Mouse (Mus musculus): Measurements from ENCODE around the gene Nav2.
A peak's percentile ranks its signal among the peaks of the same experiment; 100 is the strongest.

Nav2 gene

DNA sequence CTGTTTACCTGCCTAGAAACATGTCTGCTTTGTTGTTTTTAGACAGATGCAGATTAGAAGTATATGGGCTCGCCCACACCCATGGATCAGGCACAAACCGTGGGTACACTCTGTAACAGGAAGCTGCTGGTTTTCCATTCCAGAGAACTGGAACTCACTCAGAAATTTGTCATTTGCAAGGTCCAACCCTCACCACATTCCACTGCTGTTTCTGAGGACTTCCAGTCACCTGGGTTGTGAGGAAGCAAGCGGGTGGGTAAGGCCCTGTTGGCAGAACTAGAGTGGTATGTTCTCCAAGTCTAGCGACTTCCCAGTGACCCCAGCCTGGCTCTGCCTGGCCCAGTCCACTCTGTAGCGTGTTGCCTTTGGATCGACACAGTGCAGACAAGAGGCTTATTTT is 349.6 kb downstream of the Nav2 start:
- no peak for DNase-seq

DNA sequence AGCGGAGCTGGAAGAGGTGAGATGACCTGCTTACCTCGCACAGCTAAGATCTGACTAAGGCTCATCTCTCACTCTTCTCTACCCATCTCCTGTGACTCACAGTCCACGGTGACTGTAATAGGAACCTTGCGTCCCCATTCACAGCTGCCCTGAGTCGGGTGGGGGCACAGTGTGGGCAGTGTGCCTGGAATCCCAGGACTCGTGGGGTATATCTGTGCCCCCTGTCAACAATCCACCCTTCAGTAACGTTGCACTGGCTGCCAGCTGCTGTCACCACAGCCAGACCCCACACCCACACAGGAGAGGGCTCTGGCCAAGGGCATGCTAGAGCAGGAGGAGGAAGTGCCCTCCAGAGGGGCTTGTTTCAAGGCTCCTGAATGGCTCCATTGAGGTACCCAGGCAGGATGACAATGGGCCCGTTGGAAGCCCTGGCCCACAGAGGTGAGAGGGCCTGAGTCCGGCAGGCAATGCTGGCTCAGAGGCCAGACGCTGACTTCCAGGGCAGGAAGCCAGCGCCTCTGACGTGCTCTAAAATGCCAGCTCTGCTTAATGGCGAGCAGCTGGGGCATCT is 353.5 kb downstream of the Nav2 start:
- DNase-seq, result no peak

GRCm38 (mm10) chr7:49266422-49266821 is 357.9 kb downstream of the Nav2 start:
- no peak for DNase-seq

DNA sequence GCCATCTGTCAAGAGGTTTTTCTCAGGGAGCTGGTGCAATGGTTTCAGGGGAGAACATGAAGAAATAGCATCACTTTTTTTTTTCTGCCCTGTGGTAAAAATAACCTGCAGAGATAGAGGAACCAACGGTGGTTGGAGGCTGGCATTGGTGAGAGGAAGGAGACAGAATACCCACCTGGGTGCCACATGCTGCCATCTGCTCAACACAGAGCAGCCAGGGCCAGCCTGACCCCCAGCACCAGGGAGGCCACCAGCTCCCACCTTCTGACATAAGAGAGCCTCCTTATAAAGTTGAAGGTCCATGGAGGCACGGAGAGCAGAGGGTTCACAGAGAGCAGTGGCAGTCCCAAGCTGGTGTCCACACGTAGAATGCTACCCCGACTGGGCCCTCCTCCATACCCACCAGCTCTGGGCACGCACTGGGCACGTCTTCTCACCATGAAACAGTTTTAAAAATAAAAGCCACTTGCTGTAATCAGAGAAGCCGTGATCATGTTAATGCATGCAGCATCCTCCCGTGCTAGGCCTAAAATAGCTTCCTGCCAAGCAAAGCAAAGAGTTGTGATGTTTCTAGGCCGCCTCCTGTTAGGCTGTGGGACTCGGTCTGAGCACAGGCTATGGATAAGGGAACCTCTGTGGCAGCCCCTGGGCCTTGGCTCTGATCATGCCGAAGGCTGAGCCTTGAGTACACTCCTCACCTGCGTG is 359.3 kb downstream of the Nav2 start:
- no peak for DNase-seq

DNA sequence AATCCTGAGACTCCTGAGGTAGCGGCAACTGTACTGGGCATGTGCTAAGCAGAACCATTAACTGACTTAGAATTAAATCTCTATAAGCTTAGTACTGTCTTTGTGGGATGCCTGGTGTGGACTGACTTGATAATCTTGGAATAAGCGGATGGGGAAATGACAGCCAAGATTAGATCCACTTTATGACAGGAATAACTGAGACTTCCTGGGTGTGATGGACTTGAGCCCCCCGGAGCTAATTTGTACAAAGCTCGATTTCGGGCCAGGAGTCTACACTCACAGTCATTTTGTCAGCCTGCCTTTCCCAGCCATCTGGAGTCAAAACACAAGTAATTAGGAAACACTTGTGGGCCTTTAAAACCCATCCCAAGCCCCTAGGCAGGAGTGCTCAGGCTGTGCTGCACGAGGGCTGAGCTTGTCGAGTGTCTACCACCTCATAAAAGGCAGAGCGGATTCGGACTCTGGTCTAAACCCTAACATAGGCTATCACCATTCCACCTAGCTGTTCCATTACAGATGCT is 359.9 kb downstream of the Nav2 start:
- no peak for DNase-seq

GRCm38 (mm10) chr7:49270855-49271254 is 362.3 kb downstream of the Nav2 start:
- no peak for DNase-seq

DNA sequence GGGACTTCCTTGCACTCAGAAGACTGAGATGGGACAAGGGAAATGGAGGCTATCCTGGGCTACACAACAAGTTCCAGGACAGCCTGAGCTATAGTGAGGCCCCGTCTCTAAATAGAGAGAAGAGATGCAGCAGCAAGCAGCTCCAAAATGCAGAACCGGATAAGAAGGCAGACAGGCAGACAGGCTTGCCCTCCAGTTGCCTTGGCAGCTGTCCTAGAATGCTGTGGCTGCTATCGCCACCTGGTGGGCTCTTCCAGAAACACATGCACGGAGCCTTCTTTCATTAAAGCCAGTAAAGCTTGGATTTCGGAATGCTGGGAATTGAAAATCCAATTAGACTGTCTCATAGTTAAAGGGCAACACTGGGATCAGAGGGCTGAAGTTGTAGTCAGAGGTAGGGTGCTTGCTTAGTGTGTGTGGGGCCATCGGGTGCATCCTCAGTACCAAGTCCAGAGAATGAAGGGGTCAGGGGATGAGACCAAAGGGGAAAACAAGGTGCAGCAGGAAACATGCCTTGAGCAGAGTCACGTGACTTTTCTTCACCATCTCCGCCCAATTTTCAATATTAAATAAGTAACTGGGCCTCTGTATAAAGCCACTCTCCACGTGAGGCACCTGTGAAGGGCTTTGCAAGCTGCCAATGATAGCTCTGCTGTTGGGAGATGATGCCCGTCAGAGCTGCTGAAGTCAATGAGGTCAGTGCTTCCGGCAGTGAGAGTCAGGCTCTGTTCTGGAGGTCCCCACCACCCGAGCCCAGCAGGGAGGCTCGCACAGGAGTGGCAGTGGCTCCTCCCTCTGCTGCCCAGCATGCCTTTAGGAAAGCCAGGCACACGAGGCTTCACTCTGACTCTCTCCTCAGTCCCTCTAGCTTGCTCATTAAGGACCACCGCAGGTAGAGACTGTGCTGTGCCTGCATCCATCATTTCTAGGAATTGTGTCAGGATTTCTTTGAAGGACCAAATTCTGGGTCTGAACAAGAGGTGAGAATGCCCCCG is 364.2 kb downstream of the Nav2 start:
- peak; percentile 66 for DNase-seq

- DNase-seq, result no peak
Measured at GRCm38 (mm10) chr7:49273907-49274656, 365.6 kb downstream of the Nav2 start.

GRCm38 (mm10) chr7:49274676-49275075 is 366.2 kb downstream of the Nav2 start:
- DNase-seq, result no peak

DNA sequence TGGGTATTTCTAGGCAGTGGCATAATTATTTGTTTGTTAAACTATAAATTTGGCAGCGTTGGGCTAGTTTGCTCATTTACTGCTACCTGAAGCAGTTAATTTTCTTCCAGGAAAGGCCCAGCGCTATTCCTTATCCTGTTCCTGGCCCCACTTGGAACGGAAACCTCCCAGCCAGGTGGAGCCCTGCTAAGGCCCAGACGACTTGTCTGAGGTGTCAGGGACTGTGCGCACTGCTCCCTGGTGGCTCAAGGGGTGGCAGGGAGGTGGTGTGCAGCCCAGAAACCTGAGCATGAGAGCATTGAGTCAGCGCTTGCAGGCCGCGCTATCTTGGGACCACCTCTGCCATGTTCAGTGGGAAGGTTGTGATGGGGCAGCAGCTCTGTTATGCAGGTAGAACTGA is 367.6 kb downstream of the Nav2 start:
- no peak for DNase-seq

GRCm38 (mm10) chr7:49277685-49278084 is 369.2 kb downstream of the Nav2 start:
- DNase-seq, result no peak

DNA sequence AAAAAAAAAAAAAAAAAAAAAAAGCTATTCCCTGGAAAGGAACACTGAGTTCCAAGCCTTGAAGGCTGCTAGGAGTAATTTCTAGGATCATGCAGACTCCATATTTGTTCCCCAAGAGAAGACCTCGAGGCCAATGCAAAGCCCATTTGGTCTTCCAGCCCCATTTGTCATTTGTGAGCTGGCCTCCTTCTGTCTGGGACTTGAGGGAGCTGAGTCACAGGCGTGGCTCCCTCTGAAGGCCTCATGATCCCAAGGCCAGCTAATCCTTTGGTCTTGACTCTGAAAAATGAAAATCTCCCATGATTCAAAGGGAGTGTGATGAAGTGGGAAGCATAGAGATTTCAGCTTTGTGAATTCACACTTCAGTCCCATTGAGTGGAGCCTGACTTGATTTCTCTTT is 370.0 kb downstream of the Nav2 start:
- DNase-seq, result no peak

DNA sequence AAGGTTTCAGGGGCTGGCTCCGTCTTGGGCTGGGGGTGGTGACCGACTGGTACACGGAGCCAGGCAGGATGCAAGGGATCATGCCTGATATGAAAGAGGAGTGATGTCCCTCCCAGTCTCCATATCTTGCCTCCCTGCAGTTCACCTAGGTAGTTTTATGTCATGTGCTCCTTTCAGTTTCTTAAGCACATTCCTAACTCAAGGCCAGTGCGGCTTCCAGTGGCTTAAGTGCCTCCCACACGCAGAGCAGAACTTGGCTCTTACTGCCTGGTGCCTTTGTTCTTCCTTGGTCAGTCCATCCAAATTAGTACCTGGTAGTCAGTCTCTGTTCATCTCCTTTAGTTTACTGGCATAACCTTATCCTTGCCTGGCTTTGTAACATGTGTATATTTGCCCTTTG is 371.9 kb downstream of the Nav2 start:
- no peak for DNase-seq

DNA sequence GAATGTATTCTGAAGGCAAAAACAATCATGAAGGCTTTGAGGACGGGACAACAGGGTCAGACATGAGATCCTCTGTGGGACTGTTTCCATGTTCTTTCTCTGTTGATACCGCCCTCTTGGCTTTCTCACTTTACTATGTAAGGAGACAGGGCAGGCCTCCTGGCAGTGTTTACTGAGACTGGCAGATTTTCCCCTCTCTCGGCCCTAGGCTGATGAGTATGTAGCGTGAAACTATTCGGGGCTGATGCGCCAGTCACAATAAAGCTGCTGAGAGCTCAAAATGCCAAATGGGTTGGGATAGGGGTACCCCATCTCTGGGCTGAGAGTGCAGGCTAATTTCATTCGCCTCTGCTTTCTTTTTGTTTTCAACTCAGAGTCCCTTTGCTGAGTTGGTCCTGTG is 373.9 kb downstream of the Nav2 start:
- no peak for DNase-seq

- peak; percentile 21 for DNase-seq
Measured at GRCm38 (mm10) chr7:49283507-49284361, 375.2 kb downstream of the Nav2 start.

GRCm38 (mm10) chr7:49288186-49288585 is 379.7 kb downstream of the Nav2 start:
- no peak for DNase-seq

DNA sequence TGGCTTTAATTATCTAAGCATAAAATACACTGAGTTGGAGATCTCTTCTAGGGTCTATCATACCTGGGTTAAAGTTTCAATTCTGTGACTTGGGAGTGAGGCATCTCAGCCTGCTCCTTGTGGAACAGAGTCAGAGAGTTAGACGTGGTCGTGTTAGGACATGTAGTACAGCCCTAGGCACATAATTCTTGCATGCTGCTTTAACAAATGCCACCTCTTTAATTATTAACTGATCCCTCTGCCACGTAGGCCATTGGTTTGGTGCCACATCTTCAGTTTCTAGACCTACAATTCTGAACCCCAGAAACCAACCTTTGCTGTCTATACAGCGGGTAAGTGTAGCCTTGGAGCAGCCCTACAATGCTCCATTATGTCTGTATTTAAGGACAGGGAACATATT is 381.8 kb downstream of the Nav2 start:
- DNase-seq, result no peak

DNA sequence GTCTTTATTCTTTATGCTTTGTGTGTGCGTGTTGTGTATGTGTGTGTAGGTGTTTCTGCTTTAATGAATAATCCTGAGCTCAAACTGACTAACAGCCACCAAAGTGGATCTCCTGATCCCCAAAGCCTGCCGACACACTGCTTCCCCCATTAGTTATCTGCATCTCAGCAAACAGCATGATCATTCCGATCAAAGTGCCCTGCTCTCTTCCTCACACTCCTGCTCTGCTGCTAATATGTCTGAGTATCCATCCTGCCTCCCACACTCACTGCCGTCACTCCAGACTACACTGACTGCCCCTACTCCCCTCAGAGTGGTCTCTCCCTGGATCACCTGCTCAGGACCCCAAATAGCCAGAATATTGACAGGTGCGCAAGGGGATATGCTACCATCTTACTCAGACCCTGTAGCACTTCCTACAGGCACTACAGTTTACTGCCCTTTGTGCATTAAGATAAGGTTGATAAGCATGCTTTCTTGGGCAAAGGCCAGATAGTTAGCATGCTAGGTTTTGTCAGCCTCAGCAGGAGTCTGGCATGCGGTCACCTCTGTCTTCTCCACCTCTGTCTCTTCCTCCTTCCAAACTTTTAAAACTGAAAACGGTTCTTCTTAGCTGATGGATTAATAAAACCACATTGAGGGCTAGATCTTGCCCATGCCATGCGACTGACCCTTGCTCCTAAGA is 382.8 kb downstream of the Nav2 start:
- DNase-seq, result no peak

DNA sequence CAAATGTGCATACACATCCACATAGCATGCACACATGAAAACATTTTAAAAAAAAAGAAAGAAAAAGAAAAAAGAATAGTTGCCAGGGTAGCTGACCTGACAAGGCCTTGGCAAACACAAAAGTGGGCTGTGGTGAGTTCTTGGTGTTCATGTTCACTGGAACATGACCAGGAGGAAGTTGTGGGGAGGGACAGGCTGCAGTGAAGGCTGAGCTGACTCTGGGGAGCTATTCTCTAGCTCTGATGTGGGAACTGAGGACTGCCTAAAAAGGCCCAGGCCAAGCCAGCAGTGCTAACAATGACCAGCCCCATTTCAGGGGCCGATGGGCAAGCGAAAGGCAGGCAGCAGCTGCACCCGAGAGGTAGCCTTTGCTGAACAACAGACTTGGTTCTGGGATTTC is 388.6 kb downstream of the Nav2 start:
- no peak for DNase-seq

- DNase-seq, result no peak
Measured at GRCm38 (mm10) chr7:49298431-49298839, 389.9 kb downstream of the Nav2 start.

- no peak for DNase-seq
Measured at GRCm38 (mm10) chr7:49301487-49301886, 393.0 kb downstream of the Nav2 start.
